Mouse (Mus musculus): ENCODE measurements at regions not wholly inside any gene's neighbourhood (a gene's known extent, or its start where the extent isn't known, plus 50 kb on each side); places are given as distances from the start of the nearest gene placed in this dataset.

GRCm38 (mm10) chr6:41121641-41122040, 86.3 kb upstream of the 2210010C04Rik start:
- no peak for DNase-seq

DNA sequence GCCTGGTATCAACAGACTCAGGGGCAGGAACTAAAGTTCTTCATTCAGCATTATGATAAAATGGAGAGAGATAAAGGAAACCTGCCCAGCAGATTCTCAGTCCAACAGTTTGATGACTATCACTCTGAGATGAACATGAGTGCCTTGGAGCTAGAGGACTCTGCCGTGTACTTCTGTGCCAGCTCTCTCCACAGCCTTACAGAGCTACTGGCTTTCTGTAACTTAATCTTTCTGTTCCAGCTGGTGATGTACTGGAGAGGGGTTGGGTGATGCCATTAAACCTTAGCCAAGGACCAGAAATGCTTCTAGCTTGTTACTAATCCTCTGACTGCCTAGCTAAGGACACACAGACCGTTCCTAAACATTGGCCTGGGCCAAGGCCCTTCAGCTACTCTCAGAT, 83.9 kb upstream of the 2210010C04Rik start:
- DNase-seq = no peak

DNA sequence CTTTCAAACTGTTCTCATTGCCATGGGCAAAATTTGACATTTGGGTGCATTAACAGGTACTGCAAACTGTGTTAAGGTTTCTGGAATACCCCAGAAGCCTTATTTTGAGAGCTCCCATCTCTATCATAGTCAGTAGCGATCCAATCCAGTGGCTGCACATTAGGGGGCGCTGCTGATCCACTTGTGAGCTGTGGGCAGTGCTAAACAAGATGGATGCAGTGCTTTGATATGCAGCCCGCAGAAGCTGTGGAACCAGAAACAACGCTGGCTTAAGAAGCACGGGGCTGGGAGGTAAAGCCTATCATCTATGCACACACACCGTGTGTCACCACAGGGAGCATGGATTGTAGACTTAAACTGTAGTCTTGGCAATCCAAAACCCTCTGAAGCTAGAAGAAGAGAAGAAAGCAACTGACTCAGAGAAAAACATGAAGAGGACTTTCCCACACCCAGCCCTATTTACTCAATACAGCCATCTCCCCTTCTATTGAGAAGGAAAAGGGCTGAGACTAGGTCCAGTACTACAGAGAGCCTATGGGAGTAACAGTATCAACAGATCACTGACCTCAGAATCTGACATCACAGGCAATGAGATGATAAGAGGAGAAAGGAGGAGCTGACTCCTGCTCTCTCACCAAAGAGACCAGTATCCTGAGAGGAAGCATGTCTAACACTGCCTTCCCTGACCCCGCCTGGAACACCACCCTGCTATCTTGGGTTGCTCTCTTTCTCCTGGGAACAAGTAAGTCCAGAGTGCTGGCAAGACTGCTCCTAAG, 83.1 kb upstream of the 2210010C04Rik start:
- peak; percentile 27 to 51 for DNase-seq

DNA sequence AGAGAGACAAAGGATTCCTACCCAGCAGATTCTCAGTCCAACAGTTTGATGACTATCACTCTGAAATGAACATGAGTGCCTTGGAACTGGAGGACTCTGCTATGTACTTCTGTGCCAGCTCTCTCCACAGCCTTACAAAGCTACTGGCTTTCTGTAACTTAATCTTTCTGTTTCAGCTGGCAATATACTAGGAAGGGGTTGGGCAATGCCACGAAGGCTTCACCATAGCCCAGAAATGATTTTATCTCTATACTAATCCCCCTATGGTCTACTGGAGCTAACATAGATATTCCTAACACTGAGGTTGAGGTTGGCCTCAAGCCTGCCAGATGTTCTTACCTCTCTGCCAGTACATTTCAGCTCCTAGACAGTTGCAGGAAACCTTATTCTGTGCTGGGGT, 78.6 kb upstream of the 2210010C04Rik start:
- no peak for DNase-seq

- DNase-seq = peak; percentile 29 to 47
These were observed 77.7 kb upstream of the 2210010C04Rik start for GRCm38 (mm10) chr6:41112861-41113610.

DNA sequence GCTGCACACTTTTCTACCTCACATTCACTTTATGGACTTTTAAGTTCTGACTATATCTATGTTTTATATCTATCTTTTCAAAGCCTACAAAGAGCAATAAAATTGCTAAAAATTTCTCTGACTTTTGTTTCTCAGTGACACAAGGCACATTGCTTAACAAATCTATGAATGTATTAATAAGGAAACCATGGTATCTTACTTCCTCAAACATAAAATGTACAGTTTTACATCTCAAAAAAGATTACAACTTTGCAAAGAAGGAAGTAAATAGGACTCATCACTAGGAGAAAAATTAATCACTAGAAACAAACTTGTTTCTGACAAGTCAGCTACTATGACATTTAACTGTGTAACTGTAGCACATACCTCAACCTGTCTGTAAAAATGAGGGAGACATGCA, 76.5 kb upstream of the 2210010C04Rik start:
- no peak for DNase-seq

DNA sequence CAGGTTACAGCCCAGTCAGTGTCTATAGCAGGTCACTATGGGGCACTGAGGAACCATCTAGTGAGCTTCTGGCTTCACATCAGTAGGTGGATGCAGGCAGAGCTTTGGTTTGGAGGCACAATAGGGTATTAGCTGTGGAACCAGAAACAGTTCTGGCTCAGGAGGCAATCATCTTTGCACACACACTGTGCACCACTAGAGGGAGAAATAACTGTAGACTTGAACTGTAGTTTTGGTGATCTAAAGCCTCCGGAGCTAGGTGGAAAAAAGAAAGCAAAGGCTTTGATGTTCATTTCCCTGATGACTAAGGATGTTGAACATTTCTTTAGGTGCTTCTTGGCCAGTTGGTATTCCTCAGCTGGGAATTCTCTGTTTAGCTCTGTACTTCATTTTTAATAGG, 73.6 kb upstream of the 2210010C04Rik start:
- no peak for DNase-seq

DNA sequence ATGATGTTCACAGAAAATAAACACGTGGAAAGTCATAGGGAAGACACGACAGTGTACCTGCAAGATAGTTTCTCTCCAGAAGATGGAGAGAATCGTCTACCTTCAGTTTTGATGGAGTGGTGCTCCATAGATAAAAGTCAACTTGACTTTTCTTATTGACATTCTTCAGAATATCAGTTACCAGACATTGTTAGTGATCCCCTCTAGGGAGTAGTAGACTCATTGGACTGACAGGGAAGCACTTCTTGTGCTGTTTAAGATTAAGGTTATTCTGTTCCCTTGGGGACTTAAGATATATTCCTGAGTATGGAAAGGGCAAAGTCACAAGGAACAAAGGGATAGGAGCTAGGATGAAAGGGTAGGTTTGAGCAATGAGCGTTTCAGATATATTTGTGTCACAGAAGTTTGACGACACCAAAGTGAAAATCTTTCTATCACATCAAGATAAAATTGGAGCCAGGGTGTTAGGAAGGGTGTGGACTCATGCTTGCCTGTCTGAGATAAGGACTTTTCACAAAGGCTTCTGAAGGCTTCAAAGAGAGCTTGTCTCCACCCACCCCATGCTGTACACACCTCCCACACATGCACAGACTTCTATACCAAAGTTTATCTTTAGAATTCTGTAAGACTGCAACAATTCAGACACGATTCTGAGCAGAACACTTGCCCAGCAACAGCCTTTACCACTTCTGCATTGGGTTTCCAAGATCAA, 68.5 kb upstream of the 2210010C04Rik start:
- DNase-seq = no peak

DNA sequence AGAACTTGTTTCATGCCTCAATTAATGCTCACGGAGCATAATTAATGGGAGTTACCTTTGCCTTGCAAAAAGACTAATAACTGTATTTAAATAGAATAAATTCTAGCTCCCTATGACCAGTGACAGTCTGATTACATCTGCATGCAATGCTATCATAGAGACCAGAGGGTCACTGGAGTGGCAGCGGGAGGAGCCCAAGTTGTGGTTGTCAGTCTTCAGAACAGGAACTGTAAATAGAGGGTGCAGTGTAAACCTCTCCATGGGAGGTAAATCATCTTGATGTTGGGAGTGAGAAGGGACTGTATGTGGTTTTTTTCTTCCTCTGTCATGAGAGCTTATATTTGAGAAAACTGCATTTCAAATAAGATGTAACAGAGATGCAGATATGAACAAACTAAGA, 66.7 kb upstream of the 2210010C04Rik start:
- DNase-seq = no peak

DNA sequence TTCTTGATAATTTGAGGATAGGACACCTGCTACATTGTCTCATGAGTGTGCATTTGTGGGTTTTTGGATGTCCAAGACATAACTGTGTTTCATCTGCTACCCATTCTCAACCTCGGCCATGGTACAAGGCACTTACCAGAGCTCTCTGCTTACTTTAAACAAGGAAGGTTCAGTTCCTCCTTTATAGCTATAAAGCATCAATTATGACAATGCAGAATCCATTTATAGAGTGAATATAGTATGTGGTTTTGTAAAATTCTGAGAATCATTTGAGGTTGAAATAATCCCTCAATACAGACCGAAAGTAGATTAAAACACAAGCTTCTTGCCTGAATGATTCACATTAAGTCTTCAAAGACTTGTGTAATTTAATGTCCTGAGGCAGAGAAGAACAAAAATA, 64.9 kb upstream of the 2210010C04Rik start:
- no peak for DNase-seq

- DNase-seq = peak in 1 of 2 experiments; percentile 4
These were observed 56.0 kb upstream of the 2210010C04Rik start for GRCm38 (mm10) chr6:41091177-41091829.

Measured in layer of hippocampus, postnatal 36 days (tissue).